Mouse (Mus musculus): ENCODE measurements at regions not wholly inside any gene's neighbourhood (a gene's known extent, or its start where the extent isn't known, plus 50 kb on each side); places are given as distances from the start of the nearest gene placed in this dataset.

DNA sequence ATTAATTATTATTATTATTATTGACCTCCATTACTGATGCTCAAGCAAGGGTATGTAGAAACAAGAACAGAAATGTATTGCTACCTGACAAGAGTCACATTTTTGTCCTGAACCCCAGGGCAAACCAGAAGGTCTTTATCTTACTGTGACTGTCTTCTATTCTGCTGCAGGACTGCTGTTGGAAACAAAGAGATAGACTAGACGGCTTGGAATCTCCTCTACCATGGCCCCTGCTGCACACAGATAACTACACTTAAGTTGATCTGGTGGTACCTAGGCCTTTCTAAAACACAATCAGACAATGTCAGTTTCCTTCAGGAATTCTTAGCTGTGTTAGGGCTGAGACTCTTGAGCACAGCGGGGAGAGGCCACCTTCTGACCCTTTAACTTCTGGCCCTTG lies 95.6 kb upstream of the Pik3r1 start:
- no peak for TF ChIP-seq POLR2A (IDR thresholded peaks at IDR 0.05; ENCODE audit: control insufficient read depth, extremely low read depth, insufficient read depth, low read length, poor library complexity)
- no peak for TF ChIP-seq CTCF (IDR thresholded peaks at IDR 0.05; ENCODE audit: borderline replicate concordance, control insufficient read depth, extremely low read depth, insufficient read depth, low read length, poor library complexity)
